Mouse (Mus musculus) layer of hippocampus, adult 18-20 months (tissue): ENCODE measurements around the gene Ces1g. TPM values are rescaled to one million over a fixed set of nuclear protein-coding genes. Genes with fewer than 3 reads are reported as not detected.

ENCODE experiments used
- DNase-seq, 2 experiments: peaks; one replicate each; pipeline ENCODE4 v3.0.0; 2022; ENCODE audit warnings: low spot score in 2 of 2
- long read RNA-seq: library from polyadenylated mRNA; stranded (forward); transcript quantifications from one replicate; pipeline ENCODE4 v2.0.0, GENCODE M21; 2021
- total RNA-seq, 2 experiments: library from RNA; stranded (reverse); gene quantifications; 2 replicates each; pipeline ENCODE4 v1.2.3; 2021

Ces1g gene
- not detected for total RNA-seq
- long read RNA-seq: 0 reads

- no peak for DNase-seq
These were observed at the start of gene Ces1g for GRCm38 (mm10) chr8:93337207-93337606. Ces1g (minus strand) TSS chr8:93337308.

GRCm38 (mm10) chr8:93379625-93380024, 42.5 kb upstream of the Ces1g start, which contains the start of gene Ces1h:
Ces1h (minus strand) TSS chr8:93379725.
- DNase-seq: no peak

- DNase-seq: no peak
These were observed 32.4 kb upstream of the Ces1g start for GRCm38 (mm10) chr8:93369481-93369880.

- no peak for DNase-seq
These were observed 23.0 kb upstream of the Ces1g start for GRCm38 (mm10) chr8:93360113-93360512.

GRCm38 (mm10) chr8:93339531-93339930, 2.4 kb upstream of the Ces1g start:
- no peak for DNase-seq

GRCm38 (mm10) chr8:93332703-93333102, 4.4 kb downstream of the Ces1g start:
- DNase-seq: no peak

- no peak for DNase-seq
These were observed 6.0 kb downstream of the Ces1g start for GRCm38 (mm10) chr8:93331151-93331550.

GRCm38 (mm10) chr8:93325123-93325522, 12.0 kb downstream of the Ces1g start:
- DNase-seq: no peak

- DNase-seq: no peak
These were observed 20.1 kb downstream of the Ces1g start for GRCm38 (mm10) chr8:93317031-93317430.

- DNase-seq: no peak
These were observed 21.6 kb downstream of the Ces1g start for GRCm38 (mm10) chr8:93315557-93315956.

- no peak for DNase-seq
These were observed 53.2 kb downstream of the Ces1g start for GRCm38 (mm10) chr8:93283896-93284295.

- no peak for DNase-seq
These were observed 54.8 kb downstream of the Ces1g start for GRCm38 (mm10) chr8:93282349-93282748.

GRCm38 (mm10) chr8:93279556-93279955, 57.6 kb downstream of the Ces1g start, which contains the start of gene Ces1f:
Ces1f (minus strand) TSS chr8:93279747.
- DNase-seq: no peak

GRCm38 (mm10) chr8:93278176-93278805, 58.8 kb downstream of the Ces1g start:
- DNase-seq: peak in 1 of 2 experiments; percentile 15

- no peak for DNase-seq
These were observed 62.5 kb downstream of the Ces1g start for GRCm38 (mm10) chr8:93274609-93275008.

GRCm38 (mm10) chr8:93273321-93273720, 63.8 kb downstream of the Ces1g start:
- DNase-seq: peak; percentile 5 to 50

GRCm38 (mm10) chr8:93272686-93273085, 64.4 kb downstream of the Ces1g start:
- DNase-seq: peak in 1 of 2 experiments; percentile 14

GRCm38 (mm10) chr8:93261436-93261835, 75.7 kb downstream of the Ces1g start:
- DNase-seq: no peak

GRCm38 (mm10) chr8:93252400-93252925, 84.6 kb downstream of the Ces1g start:
- DNase-seq: no peak
